Mouse (Mus musculus): ENCODE data around the gene Tspan32.
A peak's percentile ranks its signal among the peaks of the same experiment; 100 is the strongest.

Gene Tspan32

GRCm38 (mm10) chr7:143007599-143008369 lies 2.9 kb downstream of the Tspan32 start:
- peak; percentile 91 for DNase-seq (ENCODE audit: low read depth, low spot score)

- peak; percentile 92 for DNase-seq (ENCODE audit: low read depth, low spot score)
These were observed 3.6 kb downstream of the Tspan32 start for GRCm38 (mm10) chr7:143008370-143008926.

- DNase-seq (ENCODE audit: low read depth, low spot score): peak; percentile 39
These were observed 4.3 kb downstream of the Tspan32 start for GRCm38 (mm10) chr7:143008996-143009665.

GRCm38 (mm10) chr7:143009996-143010395 lies 5.2 kb downstream of the Tspan32 start:
- peak; percentile 84 for DNase-seq (ENCODE audit: low read depth, low spot score)

GRCm38 (mm10) chr7:143011226-143011625 lies 6.4 kb downstream of the Tspan32 start:
- no peak for DNase-seq (ENCODE audit: low read depth, low spot score)

- no peak for DNase-seq (ENCODE audit: low read depth, low spot score)
These were observed 7.5 kb downstream of the Tspan32 start for GRCm38 (mm10) chr7:143012230-143012875.

- DNase-seq (ENCODE audit: low read depth, low spot score): no peak
These were observed 8.8 kb downstream of the Tspan32 start for GRCm38 (mm10) chr7:143013420-143014178.

- DNase-seq (ENCODE audit: low read depth, low spot score): no peak
These were observed 10.2 kb downstream of the Tspan32 start for GRCm38 (mm10) chr7:143014862-143015659.

GRCm38 (mm10) chr7:143015755-143016423 lies 11.0 kb downstream of the Tspan32 start:
- DNase-seq (ENCODE audit: low read depth, low spot score): no peak

- no peak for DNase-seq (ENCODE audit: low read depth, low spot score)
These were observed 11.7 kb downstream of the Tspan32 start for GRCm38 (mm10) chr7:143016424-143017142.

- DNase-seq (ENCODE audit: low read depth, low spot score): no peak
These were observed 12.3 kb downstream of the Tspan32 start for GRCm38 (mm10) chr7:143017181-143017580.

GRCm38 (mm10) chr7:143020040-143020439 lies 15.2 kb downstream of the Tspan32 start:
- no peak for DNase-seq (ENCODE audit: low read depth, low spot score)

GRCm38 (mm10) chr7:143020764-143021163 lies 15.9 kb downstream of the Tspan32 start:
- DNase-seq (ENCODE audit: low read depth, low spot score): no peak

GRCm38 (mm10) chr7:143021356-143022164 lies 16.7 kb downstream of the Tspan32 start:
- peak; percentile 28 for DNase-seq (ENCODE audit: low read depth, low spot score)

GRCm38 (mm10) chr7:143023499-143023898 lies 18.7 kb downstream of the Tspan32 start:
- DNase-seq (ENCODE audit: low read depth, low spot score): no peak

GRCm38 (mm10) chr7:143024293-143024692 lies 19.4 kb downstream of the Tspan32 start:
- no peak for DNase-seq (ENCODE audit: low read depth, low spot score)

- DNase-seq (ENCODE audit: low read depth, low spot score): no peak
These were observed 20.6 kb downstream of the Tspan32 start for GRCm38 (mm10) chr7:143025496-143025895.

GRCm38 (mm10) chr7:143027196-143027595 lies 22.4 kb downstream of the Tspan32 start:
- no peak for DNase-seq (ENCODE audit: low read depth, low spot score)

Measured in CD4-positive helper T cell, adult 2 months (primary cell).